Mouse (Mus musculus): ENCODE results near the gene Lhfpl1. TPM values are rescaled to one million over a fixed set of nuclear protein-coding genes. Genes with fewer than 3 reads are reported as not detected.
A peak's percentile ranks its signal among the peaks of the same experiment; 100 is the strongest.
"Not testable (repeated sequence)": the region's sequence is repeated elsewhere in the genome, so short reads cannot be mapped to it uniquely, and the experiment has no call there.

Gene Lhfpl1
- 0.15 and 4.1 TPM in 2 replicates for polyA plus RNA-seq (2014; fragmentation: Nextera tagmentation; extraction: Ambion mirVana)

DNA sequence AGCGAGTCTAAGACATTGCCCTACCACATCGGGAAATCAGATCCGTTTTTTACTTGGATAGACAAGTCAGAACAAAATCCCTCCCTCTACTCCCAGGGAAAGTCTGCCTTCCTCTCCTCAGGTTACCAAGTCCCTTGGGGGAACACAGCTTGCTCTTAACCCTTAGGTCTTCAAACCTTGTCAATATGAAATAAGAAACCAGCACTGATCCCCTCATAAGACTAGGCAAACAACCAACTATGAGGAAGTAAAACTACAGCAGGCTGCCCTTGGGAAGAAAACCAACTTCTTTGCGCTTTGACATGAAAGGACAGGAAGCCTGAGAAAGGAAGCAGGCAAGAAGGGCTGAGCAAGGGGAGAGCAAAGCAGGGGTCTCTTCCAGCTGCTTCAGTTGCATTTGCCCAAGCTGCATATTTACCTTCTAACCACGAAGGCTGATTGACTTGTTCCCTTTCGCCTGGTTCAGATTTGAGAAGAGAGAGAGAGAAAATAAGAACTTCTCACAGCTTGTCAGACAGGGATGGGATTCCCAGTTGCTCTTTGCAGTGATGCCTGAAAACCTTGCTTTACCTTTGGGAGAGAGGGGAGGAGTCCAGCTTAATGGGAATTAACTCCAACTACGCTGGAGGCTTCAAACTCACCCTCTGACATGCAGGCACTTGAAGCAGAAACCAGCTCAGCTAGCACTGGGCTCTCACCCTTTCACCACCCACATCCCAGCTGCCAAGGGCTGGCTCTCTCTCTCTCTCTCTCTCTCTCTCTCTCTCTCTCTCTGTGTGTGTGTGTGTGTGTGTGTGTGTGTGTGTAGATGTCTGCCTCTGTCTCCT, at the start of gene Lhfpl1:
Gene Lhfpl1 (minus strand): TSS at position 713 of the 827 bp plus-strand sequence.
- no peaks in the 10 kb centered on the region for H3K36me3 ChIP-seq (ENCODE audit: control insufficient read depth, insufficient read depth, low read length)
- no peaks in the 10 kb centered on the region for H3K9me3 ChIP-seq (ENCODE audit: control insufficient read depth, low read length)
- H3K9ac ChIP-seq (replicated peaks; ENCODE audit: low read depth, low read length) = no peak within 1 kb of the TSS
- ATAC-seq (ENCODE audit: low read depth) = no peak
- H3K27ac ChIP-seq (ENCODE audit: low read depth, low read length) = no peak within 1 kb of the TSS
- 51% methylated on average over 7 of the region's 7 CpGs for WGBS
- H3K4me3 ChIP-seq (ENCODE audit: low read depth, low read length) = no peak within 1 kb of the TSS
- H3K4me1 ChIP-seq (ENCODE audit: control insufficient read depth, insufficient read depth, low read length) = no peaks in the 10 kb centered on the region
- no peak within 1 kb of the TSS for H3K4me2 ChIP-seq (ENCODE audit: low read depth, low read length)
- H3K27me3 ChIP-seq (ENCODE audit: control insufficient read depth, insufficient read depth, low read length) = no peaks in the 10 kb centered on the region

GRCm38 (mm10) chrX:145371839-145372238, 22.9 kb upstream of the Lhfpl1 start:
- 83% methylated on average over 5 of the region's 5 CpGs for WGBS

GRCm38 (mm10) chrX:145362527-145362926, 13.6 kb upstream of the Lhfpl1 start:
- WGBS = 90% methylated on average over 4 of the region's 4 CpGs
- Histone ChIP-seq H3K9ac (replicated peaks; ENCODE audit: low read depth, low read length) (no peak overlapping the region), H3K4me2 (ENCODE audit: low read depth, low read length) (no peak overlapping the region), H3K27me3 (ENCODE audit: control insufficient read depth, insufficient read depth, low read length) (no peaks in the 10 kb centered on the region), H3K36me3 (ENCODE audit: control insufficient read depth, insufficient read depth, low read length) (no peaks in the 10 kb centered on the region), H3K4me3 (ENCODE audit: low read depth, low read length) (no peak overlapping the region), H3K9me3 (ENCODE audit: control insufficient read depth, low read length) (no peaks in the 10 kb centered on the region), H3K4me1 (ENCODE audit: control insufficient read depth, insufficient read depth, low read length) (no peaks in the 10 kb centered on the region), H3K27ac (ENCODE audit: low read depth, low read length) (no peak overlapping the region)
- ATAC-seq (ENCODE audit: low read depth) = no peak

More at GRCm38 (mm10) chrX:145371839-145372238, 22.9 kb upstream of the Lhfpl1 start:
- H3K27ac ChIP-seq (ENCODE audit: low read depth, low read length) = no peak overlapping the region
- H3K36me3 ChIP-seq (ENCODE audit: control insufficient read depth, insufficient read depth, low read length) = no peaks in the 10 kb centered on the region
- no peaks in the 10 kb centered on the region for H3K4me1 ChIP-seq (ENCODE audit: control insufficient read depth, insufficient read depth, low read length)
- H3K27me3 ChIP-seq (ENCODE audit: control insufficient read depth, insufficient read depth, low read length) = no peaks in the 10 kb centered on the region
- ATAC-seq (ENCODE audit: low read depth) = no peak
- no peaks in the 10 kb centered on the region for H3K9me3 ChIP-seq (ENCODE audit: control insufficient read depth, low read length)
- no peak overlapping the region for H3K9ac ChIP-seq (replicated peaks; ENCODE audit: low read depth, low read length)
- H3K4me2 ChIP-seq (ENCODE audit: low read depth, low read length) = no peak overlapping the region
- H3K4me3 ChIP-seq (ENCODE audit: low read depth, low read length) = no peak overlapping the region

- Histone ChIP-seq H3K9me3 (ENCODE audit: control insufficient read depth, low read length) (no peaks in the 10 kb centered on the region), H3K4me2 (ENCODE audit: low read depth, low read length) (no peak overlapping the region), H3K4me3 (ENCODE audit: low read depth, low read length) (no peak overlapping the region), H3K36me3 (ENCODE audit: control insufficient read depth, insufficient read depth, low read length) (no peaks in the 10 kb centered on the region), H3K27me3 (ENCODE audit: control insufficient read depth, insufficient read depth, low read length) (no peaks in the 10 kb centered on the region), H3K27ac (ENCODE audit: low read depth, low read length) (no peak overlapping the region), H3K4me1 (ENCODE audit: control insufficient read depth, insufficient read depth, low read length) (no peaks in the 10 kb centered on the region), H3K9ac (replicated peaks; ENCODE audit: low read depth, low read length) (no peak overlapping the region)
- ATAC-seq (ENCODE audit: low read depth) = no peak
- 84% methylated on average over 2 of the region's 2 CpGs for WGBS
Measured at GRCm38 (mm10) chrX:145342402-145342801, 6.5 kb downstream of the Lhfpl1 start.

DNA sequence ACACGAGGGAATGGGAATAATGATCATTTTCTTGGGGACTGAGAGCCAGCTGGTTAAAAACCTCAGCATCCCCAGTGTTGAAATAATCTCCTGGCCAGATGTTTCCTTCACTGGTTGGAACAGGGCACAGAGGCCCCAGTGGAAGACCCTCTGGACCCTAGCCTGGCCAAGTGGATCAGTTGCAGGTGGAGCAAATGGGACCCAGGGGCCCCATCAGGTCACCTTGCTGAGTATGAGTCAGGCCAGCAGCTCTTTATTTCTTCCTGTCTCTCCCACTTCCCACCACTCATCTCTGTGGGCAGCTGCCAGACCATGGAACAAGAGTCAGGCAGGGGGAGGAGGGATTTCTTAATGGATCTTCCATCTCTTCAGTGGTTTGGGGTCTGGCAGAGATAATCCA, 12.7 kb downstream of the Lhfpl1 start:
- ATAC-seq (ENCODE audit: low read depth) = no peak
- no peak overlapping the region for H3K9ac ChIP-seq (replicated peaks; ENCODE audit: low read depth, low read length)
- no peak overlapping the region for H3K4me2 ChIP-seq (ENCODE audit: low read depth, low read length)
- no peak overlapping the region for H3K4me3 ChIP-seq (ENCODE audit: low read depth, low read length)
- no peaks in the 10 kb centered on the region for H3K36me3 ChIP-seq (ENCODE audit: control insufficient read depth, insufficient read depth, low read length)
- no peaks in the 10 kb centered on the region for H3K9me3 ChIP-seq (ENCODE audit: control insufficient read depth, low read length)
- no peak overlapping the region for H3K27ac ChIP-seq (ENCODE audit: low read depth, low read length)
- 60% methylated on average over 1 of the region's 1 CpGs for WGBS
- H3K4me1 ChIP-seq (ENCODE audit: control insufficient read depth, insufficient read depth, low read length) = no peaks in the 10 kb centered on the region
- no peaks in the 10 kb centered on the region for H3K27me3 ChIP-seq (ENCODE audit: control insufficient read depth, insufficient read depth, low read length)

- 90% methylated on average over 1 of the region's 1 CpGs for WGBS
Measured at GRCm38 (mm10) chrX:145308555-145308954, 40.3 kb downstream of the Lhfpl1 start.

DNA sequence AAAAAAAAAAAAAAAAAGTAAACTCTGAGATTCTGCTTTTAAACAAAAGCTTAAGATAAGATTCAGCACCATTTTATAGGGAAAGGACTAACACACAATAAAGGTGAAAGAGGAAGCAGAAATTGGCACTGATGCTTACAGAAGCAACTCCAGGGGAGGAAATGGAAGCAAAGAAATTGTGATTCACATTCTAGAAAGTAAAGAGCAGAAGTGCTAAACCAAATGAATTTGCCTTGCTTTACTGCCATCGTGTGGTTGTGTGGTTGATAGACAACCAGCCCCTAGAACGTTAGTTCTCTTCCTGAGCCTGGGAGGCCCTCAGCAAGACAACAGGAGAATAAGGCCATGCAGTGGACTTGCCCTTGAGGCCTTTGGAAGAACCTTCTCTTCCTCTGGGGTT, 41.7 kb downstream of the Lhfpl1 start:
- Histone ChIP-seq H3K27ac (ENCODE audit: low read depth, low read length) (no peak overlapping the region), H3K4me2 (ENCODE audit: low read depth, low read length) (no peak overlapping the region), H3K4me3 (ENCODE audit: low read depth, low read length) (no peak overlapping the region), H3K9ac (replicated peaks; ENCODE audit: low read depth, low read length) (no peak overlapping the region), H3K9me3 (ENCODE audit: control insufficient read depth, low read length) (no peaks in the 10 kb centered on the region), H3K36me3 (ENCODE audit: control insufficient read depth, insufficient read depth, low read length) (no peaks in the 10 kb centered on the region), H3K4me1 (ENCODE audit: control insufficient read depth, insufficient read depth, low read length) (no peaks in the 10 kb centered on the region), H3K27me3 (ENCODE audit: control insufficient read depth, insufficient read depth, low read length) (no peaks in the 10 kb centered on the region)
- WGBS = 10% methylated on average over 2 of the region's 2 CpGs
- ATAC-seq (ENCODE audit: low read depth) = no peak; the same call in 1 of the 2 replicates

More at GRCm38 (mm10) chrX:145308555-145308954, 40.3 kb downstream of the Lhfpl1 start:
- Histone ChIP-seq H3K4me3 (ENCODE audit: low read depth, low read length) (no peak overlapping the region), H3K4me2 (ENCODE audit: low read depth, low read length) (no peak overlapping the region), H3K27me3 (ENCODE audit: control insufficient read depth, insufficient read depth, low read length) (no peaks in the 10 kb centered on the region), H3K27ac (ENCODE audit: low read depth, low read length) (no peak overlapping the region), H3K4me1 (ENCODE audit: control insufficient read depth, insufficient read depth, low read length) (no peaks in the 10 kb centered on the region), H3K9me3 (ENCODE audit: control insufficient read depth, low read length) (no peaks in the 10 kb centered on the region), H3K36me3 (ENCODE audit: control insufficient read depth, insufficient read depth, low read length) (no peaks in the 10 kb centered on the region), H3K9ac (replicated peaks; ENCODE audit: low read depth, low read length) (no peak overlapping the region)
- peak; percentile 63 for ATAC-seq (ENCODE audit: low read depth)

DNA sequence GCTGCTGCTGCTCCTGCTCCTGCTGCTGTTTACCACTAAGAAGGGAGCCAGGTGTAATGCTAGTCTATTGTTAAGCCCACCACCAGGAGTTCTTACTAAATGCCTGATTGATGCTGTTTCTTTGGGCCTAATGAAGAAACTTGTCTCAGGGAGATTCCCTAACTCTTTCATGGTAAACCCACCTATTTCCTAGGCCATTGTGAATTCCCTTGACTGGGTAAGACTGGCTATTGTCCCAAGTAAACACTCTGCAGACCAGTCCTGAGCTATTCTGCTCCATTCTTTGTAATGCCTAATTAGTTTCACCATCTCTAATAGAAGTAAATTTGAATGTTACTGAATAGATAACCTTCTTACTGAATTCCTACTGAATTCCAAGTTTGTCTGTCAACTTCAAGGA, 48.7 kb downstream of the Lhfpl1 start:
- ATAC-seq (ENCODE audit: low read depth); H3K4me1 ChIP-seq (ENCODE audit: control insufficient read depth, insufficient read depth, low read length); H3K4me3 ChIP-seq (ENCODE audit: low read depth, low read length); H3K27ac ChIP-seq (ENCODE audit: low read depth, low read length); H3K36me3 ChIP-seq (ENCODE audit: control insufficient read depth, insufficient read depth, low read length); H3K4me2 ChIP-seq (ENCODE audit: low read depth, low read length); H3K9ac ChIP-seq (replicated peaks; ENCODE audit: low read depth, low read length); H3K9me3 ChIP-seq (ENCODE audit: control insufficient read depth, low read length); H3K27me3 ChIP-seq (ENCODE audit: control insufficient read depth, insufficient read depth, low read length): not testable (repeated sequence)

GRCm38 (mm10) chrX:145272209-145272608, 76.7 kb downstream of the Lhfpl1 start:
- H3K27ac ChIP-seq (ENCODE audit: low read depth, low read length) = no peak overlapping the region
- 89% methylated on average over 3 of the region's 3 CpGs for WGBS

More at GRCm38 (mm10) chrX:145272209-145272608, 76.7 kb downstream of the Lhfpl1 start:
- Histone ChIP-seq H3K4me3 (ENCODE audit: low read depth, low read length) (no peak overlapping the region), H3K27me3 (ENCODE audit: control insufficient read depth, insufficient read depth, low read length) (no peaks in the 10 kb centered on the region), H3K4me1 (ENCODE audit: control insufficient read depth, insufficient read depth, low read length) (no peaks in the 10 kb centered on the region), H3K9ac (replicated peaks; ENCODE audit: low read depth, low read length) (no peak overlapping the region), H3K36me3 (ENCODE audit: control insufficient read depth, insufficient read depth, low read length) (no peaks in the 10 kb centered on the region), H3K4me2 (ENCODE audit: low read depth, low read length) (no peak overlapping the region), H3K9me3 (ENCODE audit: control insufficient read depth, low read length) (no peaks in the 10 kb centered on the region)
- ATAC-seq (ENCODE audit: low read depth) = no peak
